Mouse (Mus musculus) ES-E14 (cell line): ENCODE measurements around the gene Fcgr1.

Experiments used
- CHD2 ChIP-seq: IDR thresholded peaks from 2 replicates; pipeline ENCODE4 v1.6.1; 2014; ENCODE audit warnings: mild to moderate bottlenecking, low read depth, low read length, inconsistent platforms
- HCFC1 ChIP-seq: IDR thresholded peaks from 2 replicates; pipeline ENCODE4 v1.6.1; 2012; ENCODE audit warnings: low read length, inconsistent platforms, borderline replicate concordance; ENCODE audit not compliant: insufficient read depth
- MAFK ChIP-seq: IDR thresholded peaks from 2 replicates; pipeline ENCODE4 v1.6.1; 2014; ENCODE audit warnings: mild to moderate bottlenecking, low read depth, low read length, inconsistent platforms; ENCODE audit not compliant: insufficient read depth
- ZC3H11A ChIP-seq: IDR thresholded peaks from 2 replicates; pipeline ENCODE4 v1.6.1; 2012; ENCODE audit warnings: low read depth, mild to moderate bottlenecking, inconsistent platforms, low read length, borderline replicate concordance
- ZNF384 ChIP-seq: IDR thresholded peaks from 2 replicates; pipeline ENCODE4 v1.6.1; 2012; ENCODE audit warnings: low read depth, low read length, inconsistent platforms

DNA sequence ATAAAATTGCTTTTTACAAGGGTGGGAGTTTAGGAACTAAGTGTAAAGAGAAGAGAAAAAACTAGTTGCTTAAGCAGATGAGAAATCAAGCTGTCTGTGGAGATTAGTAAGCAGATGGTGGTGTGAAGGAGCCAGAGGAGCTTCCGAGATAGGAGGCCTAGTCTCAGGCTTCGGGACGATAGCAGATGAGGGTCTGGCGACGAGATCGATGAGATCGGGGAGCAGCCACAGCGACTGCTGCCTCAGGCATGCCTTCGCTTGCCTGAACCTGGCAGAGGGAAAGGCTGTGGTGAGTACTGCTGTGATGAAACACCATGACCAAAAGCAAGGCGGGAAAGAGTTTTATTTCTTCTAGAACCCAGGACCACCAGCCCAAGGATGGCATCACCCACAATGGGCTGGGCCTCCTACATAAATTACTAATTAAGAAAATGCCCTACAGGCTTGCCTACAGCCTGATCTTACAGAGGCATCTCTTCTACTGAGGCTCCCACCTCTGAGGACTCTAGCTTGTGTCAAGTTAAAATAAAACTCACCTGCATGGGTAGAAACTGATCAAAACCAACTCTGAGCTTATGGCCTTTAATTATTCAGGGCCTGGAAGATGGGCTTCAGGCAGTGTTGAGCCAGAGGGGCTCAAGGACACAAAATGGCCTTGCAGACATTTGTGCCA lies 39.0 kb downstream of the Fcgr1 start:
- no peak for TF ChIP-seq MAFK
- peak; percentile 68; the same call in 1 of the 2 replicates for TF ChIP-seq HCFC1
- no peak for TF ChIP-seq CHD2
- TF ChIP-seq ZC3H11A = no peak
- TF ChIP-seq ZNF384 = no peak
